Mouse (Mus musculus) limb, embryonic 14.5 days (tissue): ENCODE results near the gene Bco2. TPM values are rescaled to one million over a fixed set of nuclear protein-coding genes. Genes with fewer than 3 reads are reported as not detected.

Experiments
- ATAC-seq: fragments of 200-750 bp; cut with Nextera tagmentation; 2 replicates; pipeline ENCODE4 v1.8.0; 2017; ENCODE audit warnings: low read depth, moderate number of reproducible peaks, moderate TSS enrichment; ENCODE audit not compliant: low FRiP score
- DNase-seq: peaks from one replicate; pipeline ENCODE4 v3.0.0-alpha.2; 2015; ENCODE audit warnings: low spot score
- H3K27ac ChIP-seq: fragments of 300-500 bp; sonication (generic); replicated peaks from 2 replicates; pipeline ENCODE4 v1.5.1; 2014; ENCODE audit warnings: low read depth, mild to moderate bottlenecking, low read length, moderate library complexity, mixed read lengths
- H3K27me3 ChIP-seq: fragments of 300-500 bp; sonication (generic); 2 replicates; pipeline ENCODE4 v1.6.1; 2014; ENCODE audit warnings: low read length, mixed read lengths; ENCODE audit not compliant: control insufficient read depth, insufficient read depth
- H3K36me3 ChIP-seq: fragments of 300-500 bp; sonication (generic); 2 replicates; pipeline ENCODE4 v1.6.1; 2014; ENCODE audit warnings: mild to moderate bottlenecking, low read length, moderate library complexity, mixed read lengths; ENCODE audit not compliant: control insufficient read depth, insufficient read depth
- H3K4me1 ChIP-seq: fragments of 300-500 bp; sonication (generic); 2 replicates; pipeline ENCODE4 v1.6.1; 2014; ENCODE audit warnings: antibody characterized with exemption, low read length, mixed read lengths; ENCODE audit not compliant: control insufficient read depth, insufficient read depth
- H3K4me2 ChIP-seq: fragments of 300-500 bp; sonication (generic); replicated peaks from 2 replicates; pipeline ENCODE4 v1.6.1; 2014; ENCODE audit warnings: low read depth, mild to moderate bottlenecking, low read length, moderate library complexity; ENCODE audit not compliant: severe bottlenecking
- H3K4me3 ChIP-seq: fragments of 300-500 bp; sonication (generic); replicated peaks from 2 replicates; pipeline ENCODE4 v1.5.1; 2014; ENCODE audit warnings: low read length
- H3K9ac ChIP-seq: fragments of 300-500 bp; sonication (generic); 2 replicates; pipeline ENCODE4 v1.6.1; 2014; ENCODE audit warnings: mild to moderate bottlenecking, low read depth, low read length, moderate library complexity; ENCODE audit not compliant: severe bottlenecking
- H3K9me3 ChIP-seq: fragments of 300-500 bp; sonication (generic); 2 replicates; pipeline ENCODE4 v1.6.1; 2016; ENCODE audit warnings: low read length; ENCODE audit not compliant: control insufficient read depth
- POLR2A ChIP-seq: fragments of 200-500 bp; IDR thresholded peaks from 2 replicates; pipeline ENCODE4 v1.8.0; 2012; ENCODE audit warnings: inconsistent platforms, mild to moderate bottlenecking, moderate library complexity, borderline replicate concordance; ENCODE audit not compliant: insufficient read depth, insufficient read length; ENCODE audit errors: extremely low read depth
- WGBS: fragments of 180-500 bp; shearing (Covaris S2); extraction: QIAGEN DNeasy Blood & Tissue Kit; methylation state at CpG from one replicate; pipeline ENCODE4 v1.1.7; 2014; 5-methylcytosine and 5-hydroxymethylcytosine counted together
- polyA plus RNA-seq, 2 experiments: library from polyadenylated mRNA; depleted of rRNA in 1 of 2; stranded (reverse) in 1 of 2; unstranded in 1 of 2; fragments of >200 nt; fragmentation: Nextera tagmentation in 1 of 2; extraction: Ambion mirVana in 1 of 2; gene quantifications; 2 replicates each; pipeline versions ENCODE4 v1.2.1 to v1.2.3; 2012 to 2014

The Bco2 gene
- polyA plus RNA-seq (2012; rRNA removed) (0.09 and 0.26 TPM in 2 replicates), polyA plus RNA-seq (2014; fragmentation: Nextera tagmentation; extraction: Ambion mirVana) (0.12 and 0.14 TPM in 2 replicates)

DNA sequence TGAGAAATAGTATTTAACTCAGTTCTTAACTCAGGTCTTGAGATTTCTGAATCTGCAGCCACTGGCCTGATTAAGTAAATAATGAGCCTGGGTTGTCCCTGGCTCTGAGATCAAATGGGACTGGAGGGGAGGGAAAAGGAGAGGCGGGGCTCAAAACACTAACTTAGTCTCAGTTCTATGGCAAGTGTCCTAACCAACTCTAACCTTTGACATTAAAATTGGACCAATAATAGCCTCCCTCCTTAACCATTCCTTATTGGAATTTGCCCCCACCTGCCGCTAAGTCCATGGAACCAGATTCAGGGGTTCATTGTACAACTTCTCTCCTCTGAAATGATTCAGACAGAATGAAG, at the start of gene Bco2:
Gene Bco2 (minus strand): TSS at position 88 of the 353 bp plus-strand sequence.
- no peak for TF ChIP-seq POLR2A
- no peak for DNase-seq
- Histone ChIP-seq H3K36me3 (no peaks in the 10 kb centered on the region), H3K9me3 (no peaks in the 10 kb centered on the region), H3K9ac (peak within 1 kb of the TSS; percentile 37; the same call in 1 of the 2 replicates), H3K4me1 (no peaks in the 10 kb centered on the region), H3K27me3 (no peaks in the 10 kb centered on the region), H3K4me2 (peak within 1 kb of the TSS; percentile 25), H3K4me3 (no peak within 1 kb of the TSS), H3K27ac (no peak within 1 kb of the TSS)
- no peak for ATAC-seq
- 22% methylated on average over 2 of the region's 2 CpGs for WGBS

- Histone ChIP-seq H3K4me3 (peak overlapping the region; percentile 83), H3K9ac (peak overlapping the region; percentile 77), H3K9me3 (no peaks in the 10 kb centered on the region), H3K4me2 (peak overlapping the region; percentile 70), H3K27me3 (no peaks in the 10 kb centered on the region), H3K4me1 (peaks cover 18% of the 10 kb centered on the region), H3K36me3 (peaks cover 42% of the 10 kb centered on the region), H3K27ac (peak overlapping the region; percentile 70; the same call in 1 of the 2 replicates)
- TF ChIP-seq POLR2A: no peak
- DNase-seq: no peak
- ATAC-seq: no peak
- WGBS: 3% methylated on average over 6 of the region's 6 CpGs
Measured at GRCm38 (mm10) chr9:50604338-50604737, 49.4 kb upstream of the Bco2 start.

GRCm38 (mm10) chr9:50603998-50604324, 49.0 kb upstream of the Bco2 start:
- Histone ChIP-seq H3K27me3 (no peaks in the 10 kb centered on the region), H3K27ac (peak overlapping the region; percentile 70), H3K4me1 (peaks cover 18% of the 10 kb centered on the region), H3K9me3 (no peaks in the 10 kb centered on the region), H3K36me3 (peaks cover 42% of the 10 kb centered on the region), H3K4me2 (peak overlapping the region; percentile 70), H3K9ac (peak overlapping the region; percentile 77), H3K4me3 (peak overlapping the region; percentile 83)
- ATAC-seq: peak; percentile 85
- no peak for TF ChIP-seq POLR2A
- 0% methylated on average over 24 of the region's 24 CpGs for WGBS
- no peak for DNase-seq

- Histone ChIP-seq H3K4me1 (peaks cover 18% of the 10 kb centered on the region), H3K4me2 (peak within 1 kb of the TSS; percentile 70), H3K27ac (peak within 1 kb of the TSS; percentile 70), H3K27me3 (no peaks in the 10 kb centered on the region), H3K9ac (peak within 1 kb of the TSS; percentile 82), H3K4me3 (peak within 1 kb of the TSS; percentile 83), H3K9me3 (no peaks in the 10 kb centered on the region), H3K36me3 (peaks cover 44% of the 10 kb centered on the region)
- DNase-seq: peak; percentile 97
- peak; percentile 97 for ATAC-seq
- 1% methylated on average over 48 of the region's 48 CpGs for WGBS
- TF ChIP-seq POLR2A: peak; percentile 94; the same call in 1 of the 2 replicates
Measured at GRCm38 (mm10) chr9:50603189-50603997, 48.4 kb upstream of the Bco2 start, which contains the start of the genes Sdhd and Timm8b. Gene Sdhd, minus strand, starts transcription at chr9:50603812. Gene Timm8b, plus strand, starts transcription at chr9:50603910.

- peaks cover 44% of the 10 kb centered on the region for H3K36me3 ChIP-seq
- peak overlapping the region; percentile 82; the same call in 1 of the 2 replicates for H3K9ac ChIP-seq
Measured at GRCm38 (mm10) chr9:50602055-50602845, 47.3 kb upstream of the Bco2 start.

More at GRCm38 (mm10) chr9:50602055-50602845, 47.3 kb upstream of the Bco2 start:
- no peaks in the 10 kb centered on the region for H3K9me3 ChIP-seq
- no peak for DNase-seq
- TF ChIP-seq POLR2A: no peak
- no peak overlapping the region for H3K27ac ChIP-seq
- peaks cover 18% of the 10 kb centered on the region for H3K4me1 ChIP-seq
- no peaks in the 10 kb centered on the region for H3K27me3 ChIP-seq
- peak overlapping the region; percentile 70 for H3K4me2 ChIP-seq
- no peak for ATAC-seq
- peak overlapping the region; percentile 83 for H3K4me3 ChIP-seq
- 90% methylated on average over 7 of the region's 7 CpGs for WGBS
